Mouse (Mus musculus) MEL (cell line): ENCODE results near the gene Noa1. TPM values are rescaled to one million over a fixed set of nuclear protein-coding genes. Genes with fewer than 3 reads are reported as not detected.

Source experiments
- DNase-seq: peaks from one replicate; pipeline ENCODE4 v3.0.0; 2011; ENCODE audit warnings: low read depth, low spot score
- H3K27ac ChIP-seq: 2 replicates; pipeline ENCODE4 v1.5.1; 2012; ENCODE audit warnings: low read depth, mild to moderate bottlenecking, control low read depth, low read length, moderate library complexity; ENCODE audit not compliant: control insufficient read depth
- H3K27me3 ChIP-seq, 2 experiments: fragments of 150-350 bp in 1 of 2; sonication (generic) in 1 of 2; 2 replicates each; pipeline ENCODE4 v1.6.1; 2012; ENCODE audit warnings: low read length in 2 of 2, mild to moderate bottlenecking in 2 of 2, improper control_type of control experiment in 1 of 2, moderate library complexity in 1 of 2; ENCODE audit not compliant: insufficient read depth in 2 of 2, control insufficient read depth in 1 of 2
- H3K36me3 ChIP-seq, 2 experiments: 2 replicates each; pipeline ENCODE4 v1.6.1; 2012 to 2014; ENCODE audit warnings: low read length in 2 of 2, improper control_type of control experiment in 1 of 2, inconsistent platforms in 1 of 2, mild to moderate bottlenecking in 1 of 2; ENCODE audit not compliant: insufficient read depth in 2 of 2, control insufficient read depth in 1 of 2
- H3K4me1 ChIP-seq, 2 experiments: fragments of 150-350 bp in 1 of 2; sonication (generic) in 1 of 2; 2 replicates each; pipeline ENCODE4 v1.6.1; 2012; ENCODE audit warnings: low read length in 2 of 2, improper control_type of control experiment in 1 of 2, mild to moderate bottlenecking in 1 of 2; ENCODE audit not compliant: insufficient read depth in 2 of 2, control insufficient read depth in 1 of 2
- H3K4me3 ChIP-seq, 2 experiments: fragments of 150-350 bp in 1 of 2; sonication (generic) in 1 of 2; 2 replicates each; pipeline ENCODE4 v1.5.1; 2012; ENCODE audit warnings: low read depth in 2 of 2, low read length in 2 of 2, mild to moderate bottlenecking in 2 of 2, moderate library complexity in 2 of 2, control low read depth in 1 of 2, improper control_type of control experiment in 1 of 2; ENCODE audit not compliant: control insufficient read depth in 1 of 2, insufficient read depth in 1 of 2
- H3K79me2 ChIP-seq: 2 replicates; pipeline ENCODE4 v1.6.1; 2012; ENCODE audit warnings: mild to moderate bottlenecking, low read length, moderate library complexity; ENCODE audit not compliant: control insufficient read depth, poor library complexity, insufficient read depth
- H3K9ac ChIP-seq: 2 replicates; pipeline ENCODE4 v1.6.1; 2012; ENCODE audit warnings: low read depth, mild to moderate bottlenecking, control low read depth, low read length, moderate library complexity; ENCODE audit not compliant: control insufficient read depth, poor library complexity, severe bottlenecking
- H3K9me3 ChIP-seq: fragments of 150-350 bp; sonication (generic); replicated peaks from 2 replicates; pipeline ENCODE4 v1.6.1; 2012; ENCODE audit warnings: mild to moderate bottlenecking, low read length, improper control_type of control experiment, moderate library complexity; ENCODE audit not compliant: insufficient read depth
- CTCF ChIP-seq, 3 experiments: IDR thresholded peaks in 2 of 3; conservative IDR thresholded peaks in 1 of 3; 2 replicates each; pipeline ENCODE4 v1.5.1; 2011 to 2012; ENCODE audit warnings: low read length in 3 of 3, low read depth in 2 of 3, mild to moderate bottlenecking in 2 of 3, improper control_type of control experiment in 1 of 3, inconsistent platforms in 1 of 3, mixed read lengths in 1 of 3, moderate library complexity in 1 of 3; ENCODE audit not compliant: control insufficient read depth in 1 of 3, insufficient read depth in 1 of 3, poor library complexity in 1 of 3, severe bottlenecking in 1 of 3
- E2F4 ChIP-seq: IDR thresholded peaks from 2 replicates; pipeline ENCODE4 v1.6.1; 2011; ENCODE audit warnings: low read depth, low read length, improper control_type of control experiment, borderline replicate concordance
- ELF1 ChIP-seq: IDR thresholded peaks from 2 replicates; pipeline ENCODE4 v1.6.1; 2014; ENCODE audit warnings: low read depth, mild to moderate bottlenecking, inconsistent platforms, low read length, improper control_type of control experiment, moderate library complexity
- ETS1 ChIP-seq: IDR thresholded peaks from 2 replicates; pipeline ENCODE4 v1.6.1; 2012; ENCODE audit warnings: low read depth, mild to moderate bottlenecking, inconsistent platforms, low read length, improper control_type of control experiment, moderate library complexity
- GATA1 ChIP-seq: IDR thresholded peaks from 2 replicates; pipeline ENCODE4 v1.6.1; 2011; ENCODE audit warnings: low read depth, low read length, improper control_type of control experiment
- MEF2A ChIP-seq: IDR thresholded peaks from 2 replicates; pipeline ENCODE4 v1.6.1; 2014; ENCODE audit warnings: low read depth, mild to moderate bottlenecking, inconsistent platforms, low read length, improper control_type of control experiment; ENCODE audit not compliant: poor library complexity, insufficient replicate concordance, severe bottlenecking; ENCODE audit errors: extremely low read depth
- MXI1 ChIP-seq: IDR thresholded peaks from 2 replicates; pipeline ENCODE4 v1.6.1; 2011; ENCODE audit warnings: mild to moderate bottlenecking, low read depth, low read length, improper control_type of control experiment
- MYB ChIP-seq: IDR thresholded peaks from 2 replicates; pipeline ENCODE4 v1.6.1; 2011; ENCODE audit warnings: mild to moderate bottlenecking, low read depth, low read length, improper control_type of control experiment
- MYC ChIP-seq: IDR thresholded peaks from 2 replicates; pipeline ENCODE4 v1.6.1; 2011; ENCODE audit warnings: low read depth, mild to moderate bottlenecking, low read length, improper control_type of control experiment, moderate library complexity
- NRF1 ChIP-seq: IDR thresholded peaks from 2 replicates; pipeline ENCODE4 v1.6.1; 2014; ENCODE audit warnings: low read depth, mild to moderate bottlenecking, inconsistent platforms, low read length, improper control_type of control experiment, moderate library complexity; ENCODE audit not compliant: poor library complexity, insufficient read depth, severe bottlenecking
- POLR2AphosphoS2 ChIP-seq: IDR thresholded peaks from 2 replicates; pipeline ENCODE4 v1.6.1; 2011; ENCODE audit warnings: low read length, improper control_type of control experiment
- POLR2AphosphoS5 ChIP-seq: IDR thresholded peaks from 2 replicates; pipeline ENCODE4 v1.6.1; 2012; ENCODE audit warnings: low read depth, borderline replicate concordance, mild to moderate bottlenecking, inconsistent platforms, low read length, moderate library complexity, mixed read lengths
- RAD21 ChIP-seq: IDR thresholded peaks from 2 replicates; pipeline ENCODE4 v1.6.1; 2011; ENCODE audit warnings: mild to moderate bottlenecking, low read depth, low read length, improper control_type of control experiment
- RCOR1 ChIP-seq: IDR thresholded peaks from 2 replicates; pipeline ENCODE4 v1.6.1; 2012; ENCODE audit warnings: low read depth, mild to moderate bottlenecking, inconsistent platforms, low read length, improper control_type of control experiment
- SIN3A ChIP-seq: IDR thresholded peaks from 2 replicates; pipeline ENCODE4 v1.6.1; 2012; ENCODE audit warnings: low read length, improper control_type of control experiment, inconsistent platforms
- TAL1 ChIP-seq: IDR thresholded peaks from 2 replicates; pipeline ENCODE4 v1.6.1; 2012; ENCODE audit warnings: mild to moderate bottlenecking, inconsistent platforms, low read length, moderate library complexity, mixed read lengths
- UBTF ChIP-seq: IDR thresholded peaks from 2 replicates; pipeline ENCODE4 v1.6.1; 2012; ENCODE audit warnings: low read depth, mild to moderate bottlenecking, inconsistent platforms, low read length, improper control_type of control experiment, moderate library complexity, borderline replicate concordance; ENCODE audit not compliant: insufficient read depth
- USF2 ChIP-seq, 2 experiments: IDR thresholded peaks; 2 replicates each; pipeline ENCODE4 v1.6.1; 2011 to 2012; ENCODE audit warnings: improper control_type of control experiment in 2 of 2, low read length in 2 of 2, borderline replicate concordance in 1 of 2, inconsistent platforms in 1 of 2, low read depth in 1 of 2, mild to moderate bottlenecking in 1 of 2; ENCODE audit not compliant: insufficient read depth in 1 of 2
- ZC3H11A ChIP-seq: IDR thresholded peaks from 2 replicates; pipeline ENCODE4 v1.6.1; 2012; ENCODE audit warnings: low read depth, mild to moderate bottlenecking, inconsistent platforms, low read length, improper control_type of control experiment
- ZNF384 ChIP-seq: IDR thresholded peaks from 2 replicates; pipeline ENCODE4 v1.6.1; 2012; ENCODE audit warnings: low read depth, mild to moderate bottlenecking, inconsistent platforms, low read length, improper control_type of control experiment
- polyA plus RNA-seq, 2 experiments: library from polyadenylated mRNA; stranded (reverse) in 1 of 2; unstranded in 1 of 2; fragments of >175 nt in 1 of 2; fragments of >200 nt in 1 of 2; gene quantifications; 2 replicates each; pipeline versions ENCODE4 v1.2.1 to v1.2.4; 2012; ENCODE audit warnings: low replicate concordance in 2 of 2, low read depth in 1 of 2; ENCODE audit not compliant: insufficient read length in 2 of 2, insufficient read depth in 1 of 2, missing spikeins in 1 of 2
- total RNA-seq: library from RNA; depleted of rRNA; stranded (reverse); fragments of 300-350 nt; gene quantifications from 2 replicates; pipeline ENCODE4 v1.2.3, GENCODE M21; 2012

Gene Noa1
- total and polyA plus RNA-seq, 3 experiments = 52.4 to 265 (median 96.2) TPM

GRCm38 (mm10) chr5:77287901-77288300 is 22.0 kb downstream of the Noa1 start:
- Histone ChIP-seq H3K27me3 (no peaks in the 10 kb centered on the region), H3K4me3 (no peak overlapping the region), H3K36me3 (peaks cover under 1 to 26% of the 10 kb centered on the region in 2 experiments), H3K9me3 (no peaks in the 10 kb centered on the region), H3K79me2 (no peaks in the 10 kb centered on the region), H3K4me1 (peaks cover 0 to 5% of the 10 kb centered on the region in 2 experiments; a peak in 3 of 4 replicates), H3K27ac (no peak overlapping the region), H3K9ac (no peak overlapping the region)
- peak; percentile 61 for DNase-seq
- no peak for TF ChIP-seq UBTF
- TF ChIP-seq MXI1 = peak; percentile 31; the same call in 1 of the 2 replicates
- no peak for TF ChIP-seq E2F4
- TF ChIP-seq SIN3A = peak; percentile 65; the same call in 1 of the 2 replicates
- no peak for TF ChIP-seq POLR2AphosphoS2
- no peak for TF ChIP-seq ZC3H11A

- no peaks in the 10 kb centered on the region for H3K27me3 ChIP-seq
- H3K9me3 ChIP-seq = no peaks in the 10 kb centered on the region
- TF ChIP-seq POLR2AphosphoS5 (no peak), MYB (no peak), SIN3A (no peak), MYC (no peak)
- H3K4me1 ChIP-seq = no peaks in the 10 kb centered on the region
- no peak overlapping the region for H3K4me3 ChIP-seq
- H3K36me3 ChIP-seq = peaks cover 0 to 35% of the 10 kb centered on the region in 2 experiments; a peak in 2 of 4 replicates
- no peak for DNase-seq
- peaks cover under 1% of the 10 kb centered on the region for H3K79me2 ChIP-seq
- H3K9ac ChIP-seq = no peak overlapping the region
- H3K27ac ChIP-seq = no peak overlapping the region
These were observed 23.0 kb downstream of the Noa1 start for GRCm38 (mm10) chr5:77286904-77287303.

- Histone ChIP-seq H3K79me2 (peaks cover 3% of the 10 kb centered on the region), H3K9ac (no peak overlapping the region), H3K36me3 (peaks cover 0 to 36% of the 10 kb centered on the region in 2 experiments; a peak in 2 of 4 replicates), H3K4me3 (no peak overlapping the region), H3K27ac (no peak overlapping the region), H3K27me3 (no peaks in the 10 kb centered on the region), H3K4me1 (no peaks in the 10 kb centered on the region), H3K9me3 (no peaks in the 10 kb centered on the region)
- DNase-seq = no peak
- TF ChIP-seq UBTF (no peak), NRF1 (no peak), MXI1 (no peak), GATA1 (no peak), TAL1 (no peak), E2F4 (no peak), ZC3H11A (no peak), USF2 (IDR thresholded peaks at IDR 0.05; ENCODE audit: borderline replicate concordance in 1 of 2, insufficient read depth in 1 of 2, low read depth in 1 of 2, low read length in 2 of 2) (no peak), MEF2A (no peak), RCOR1 (no peak), ELF1 (no peak), CTCF (IDR thresholded peaks at IDR 0.05 in 2 of 3, conservative IDR thresholded peaks at IDR 0.05 in 1 of 3; ENCODE audit: control insufficient read depth in 1 of 3, insufficient read depth in 1 of 3, low read depth in 2 of 3, low read length in 3 of 3, poor library complexity in 1 of 3, severe bottlenecking in 1 of 3) (no peak), MYC (no peak), RAD21 (no peak), ETS1 (no peak), ZNF384 (no peak)
These were observed 24.2 kb downstream of the Noa1 start for GRCm38 (mm10) chr5:77285685-77286084.
